In the genomic region with DNA sequence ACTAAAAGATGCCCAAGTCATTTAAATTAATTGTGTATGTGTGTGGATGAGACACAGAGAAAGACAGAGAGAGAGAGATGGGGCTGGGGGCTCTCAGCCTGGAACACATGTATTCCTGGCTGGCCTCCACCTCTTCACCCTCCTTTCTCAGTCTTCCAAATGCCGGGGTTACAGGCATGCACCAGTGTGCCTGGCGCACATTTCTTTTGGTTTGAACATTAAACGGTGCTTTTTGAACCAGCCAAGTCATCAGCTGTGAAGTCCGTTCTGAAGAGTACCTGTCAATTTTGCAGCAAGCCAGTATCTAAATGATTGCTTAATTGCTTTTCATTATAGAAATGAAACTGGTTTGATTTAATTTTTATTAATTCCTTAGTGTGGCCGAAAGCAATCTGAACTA, we compare ENCODE assay signal across 30 mouse cellular contexts. TPM values are rescaled to one million over a fixed set of nuclear protein-coding genes. Genes with fewer than 3 reads are reported as not detected.
A peak's percentile ranks its signal among the peaks of the same experiment; 100 is the strongest.
DNase-seq lines count a peak whose midpoint lies in the region; ATAC-seq and TF ChIP-seq lines count a peak whose summit lies in the region.
"Had no signal": no experiment of that assay in that cellular context is flagged by ENCODE, and none has a peak within 500 bp of the region (broad histone marks: within the 10 kb centered on the region; RNA-seq: fewer than 3 reads in every experiment).

No protein-coding gene starts in this region.

- H3K4me3 ChIP-seq in liver, adult 2 months (ENCODE audit: insufficient read depth, low read depth, low read length), result no peak overlapping the region
- H3K4me3 ChIP-seq in liver, embryonic 12.5 days, result no peak overlapping the region
- no peak overlapping the region for H3K4me3 ChIP-seq in neural tube, embryonic 15.5 days (replicated peaks)
- H3K4me3 ChIP-seq: embryonic facial prominence, embryonic 15.5 days; erythroblast, embryonic 14.5 days; forebrain, embryonic 10.5 days; gastrocnemius, adult 2 months; heart, embryonic 12.5 days; hindbrain, embryonic 10.5 days had no signal

- no peak overlapping the region for H3K4me2 ChIP-seq in liver, embryonic 12.5 days
- H3K4me2 ChIP-seq in neural tube, embryonic 15.5 days, result no peak overlapping the region
- H3K4me2 ChIP-seq: embryonic facial prominence, embryonic 15.5 days; heart, embryonic 12.5 days had no signal

- TF ChIP-seq CTCF in liver, adult 2 months (IDR thresholded peaks at IDR 0.05; ENCODE audit: low read depth, low read length), result no peak

- no peak for ATAC-seq in liver, embryonic 12.5 days
- no peak for ATAC-seq in neural tube, embryonic 15.5 days (ENCODE audit: low FRiP score)
- ATAC-seq: activated CD4-positive, CD25-positive, alpha-beta regulatory T cell, adult 4 months; forebrain, embryonic 14.5 days; Patski had no signal

- DNase-seq in kidney, adult 11 months, result peak; percentile 60
- DNase-seq in kidney, postnatal 4 days, result no peak
- peak; percentile 73 for DNase-seq in liver, adult 2 months (ENCODE audit: extremely low read depth, low read depth, low spot score)
- peak; percentile 33 for DNase-seq in kidney, postnatal 10 days
- DNase-seq in urinary bladder, adult 18-20 months (ENCODE audit: low spot score in 2 of 2), result no peak
- DNase-seq in adrenal gland, postnatal 4 days (ENCODE audit: low spot score in 2 of 2), result no peak
- DNase-seq: adrenal gland, postnatal 14 days; cerebellum, adult 2 months; cerebellum, postnatal 10 days; embryo, embryonic 11 days; gastrocnemius, adult 2 months; gastrocnemius, postnatal 25 days had no signal

- no peak overlapping the region for H3K9ac ChIP-seq in liver, adult 2 months (ENCODE audit: low read depth, low read length)
- no peak overlapping the region for H3K9ac ChIP-seq in liver, embryonic 12.5 days
- no peak overlapping the region for H3K9ac ChIP-seq in neural tube, embryonic 15.5 days (replicated peaks)
- H3K9ac ChIP-seq: embryonic facial prominence, embryonic 15.5 days; heart, embryonic 12.5 days had no signal

- H3K27ac ChIP-seq in liver, adult 2 months (replicated peaks; ENCODE audit: insufficient read depth, low read depth, low read length), result no peak overlapping the region
- H3K27ac ChIP-seq in liver, embryonic 12.5 days, result no peak overlapping the region
- 0 out of 2 replicates have a peak overlapping the region, but pooled peaks have one; percentile 28 for H3K27ac ChIP-seq in neural tube, embryonic 15.5 days (replicated peaks)
- H3K27ac ChIP-seq: embryonic facial prominence, embryonic 15.5 days; forebrain, embryonic 10.5 days; gastrocnemius, adult 2 months; hindbrain, embryonic 10.5 days had no signal

- no peak for TF ChIP-seq POLR2A in liver, adult 2 months (IDR thresholded peaks at IDR 0.05; ENCODE audit: extremely low read depth, insufficient read depth, low read length)

- no peaks in the 10 kb centered on the region for H3K9me3 ChIP-seq in liver, embryonic 12.5 days (replicated peaks)
- no peaks in the 10 kb centered on the region for H3K9me3 ChIP-seq in neural tube, embryonic 15.5 days (replicated peaks)
- H3K9me3 ChIP-seq: embryonic facial prominence, embryonic 15.5 days; forebrain, embryonic 10.5 days; heart, embryonic 12.5 days; hindbrain, embryonic 10.5 days had no signal

- H3K79me2 ChIP-seq in liver, adult 2 months (ENCODE audit: control insufficient read depth, insufficient read depth, low read length), result peaks cover 18% of the 10 kb centered on the region

- 30% methylated on average over 5 of the region's 5 CpGs for WGBS in liver, adult 2 months
- 77% methylated on average over 5 of the region's 5 CpGs for WGBS in liver, embryonic 12.5 days (ENCODE audit: insufficient replicate concordance)
- WGBS in neural tube, embryonic 15.5 days, result 47% methylated on average over 5 of the region's 5 CpGs

- no peaks in the 10 kb centered on the region for H3K27me3 ChIP-seq in liver, adult 2 months (ENCODE audit: control insufficient read depth, insufficient read depth, low read length)
- no peaks in the 10 kb centered on the region for H3K27me3 ChIP-seq in liver, embryonic 12.5 days (replicated peaks)
- H3K27me3 ChIP-seq in neural tube, embryonic 15.5 days (replicated peaks), result no peaks in the 10 kb centered on the region
- H3K27me3 ChIP-seq: embryonic facial prominence, embryonic 15.5 days; heart, embryonic 12.5 days; Patski had no signal

- peaks cover 3% of the 10 kb centered on the region; the same call in 1 of the 2 replicates for H3K36me3 ChIP-seq in liver, adult 2 months (ENCODE audit: control insufficient read depth, insufficient read depth, low read length)
- H3K36me3 ChIP-seq in liver, embryonic 12.5 days, result 0 out of 2 replicates have a peak, but pooled peaks cover 2% of the 10 kb centered on the region
- H3K36me3 ChIP-seq in neural tube, embryonic 15.5 days, result no peaks in the 10 kb centered on the region
- H3K36me3 ChIP-seq: embryonic facial prominence, embryonic 15.5 days; forebrain, embryonic 10.5 days; hindbrain, embryonic 10.5 days had no signal

- peaks cover 17% of the 10 kb centered on the region for H3K4me1 ChIP-seq in liver, adult 2 months (ENCODE audit: control insufficient read depth, insufficient read depth, low read length)
- H3K4me1 ChIP-seq in liver, embryonic 12.5 days, result peaks cover 20% of the 10 kb centered on the region
- H3K4me1 ChIP-seq in neural tube, embryonic 15.5 days, result peaks cover 18% of the 10 kb centered on the region; the same call in 1 of the 2 replicates
- H3K4me1 ChIP-seq: embryonic facial prominence, embryonic 15.5 days had no signal

RNA-seq across cellular contexts. Expression of a gene that starts 22.4 kb away (rescaled TPM):
- 7.9 and 9.9 TPM in 2 replicates for total RNA-seq in liver, adult 2 months (2014; rRNA removed)
- polyA plus RNA-seq in liver, adult 2 months (2012; rRNA removed), result 5.2 and 7.1 TPM in 2 replicates
- 5.2 and 6.2 TPM in 2 replicates for polyA plus RNA-seq in liver, embryonic 12.5 days (2016; fragmentation: Nextera tagmentation; extraction: Ambion mirVana)
- 11.6 and 13.3 TPM in 2 replicates for polyA plus RNA-seq in neural tube, embryonic 15.5 days (2015; fragmentation: Nextera tagmentation; extraction: Ambion mirVana)
- 10 to 100 TPM; 22.6 to 24.0 TPM for total RNA-seq in adrenal gland, postnatal 4 days (2021)

RNA-seq across cellular contexts. Expression of a gene that starts 52.0 kb away (rescaled TPM):
- total RNA-seq in liver, adult 2 months (2014; rRNA removed), result not detected in 2 replicates
- not detected in 2 replicates for polyA plus RNA-seq in liver, adult 2 months (2012; rRNA removed)
- polyA plus RNA-seq in liver, embryonic 12.5 days (2016; fragmentation: Nextera tagmentation; extraction: Ambion mirVana), result not detected in 2 replicates
- polyA plus RNA-seq in neural tube, embryonic 15.5 days (2015; fragmentation: Nextera tagmentation; extraction: Ambion mirVana), result not detected in 2 replicates
- not detected for total RNA-seq in adrenal gland, postnatal 4 days (2021)
- total RNA-seq: adrenal gland, adult 18-20 months; adrenal gland, postnatal 14 days; common myeloid progenitor, adult 5-6 weeks; gastrocnemius, adult 2 months; gastrocnemius, postnatal 25 days; granulocyte monocyte progenitor cell, adult 5-6 weeks; heart, adult 8-10 months; heart, postnatal 25 days had no signal
- polyA plus RNA-seq: activated CD4-positive, CD25-positive, alpha-beta regulatory T cell, adult 4 months; C2C12; cerebellum, adult 2 months; embryonic facial prominence, embryonic 11.5 days; embryonic facial prominence, embryonic 15.5 days; erythroblast, embryonic 14.5 days; forebrain, embryonic 10.5 days; forebrain, embryonic 14.5 days; heart, embryonic 12.5 days; heart, embryonic 16.5 days; hindbrain, embryonic 10.5 days; Patski had no signal

Comparison
In these comparisons a context has a peak if more than half of its experiments do, and no peak if none do; other contexts are left out.
1. DNase-seq: peak in kidney, adult 11 months (single experiment), liver, adult 2 months (single experiment) and kidney, postnatal 10 days (single experiment); none in kidney, postnatal 4 days (0 of 2), urinary bladder, adult 18-20 months (0 of 2) and adrenal gland, postnatal 4 days (0 of 2).